Mouse (Mus musculus) intestine, embryonic 16.5 days (tissue): Measurements from ENCODE around the gene Il17ra. TPM values are rescaled to one million over a fixed set of nuclear protein-coding genes. Genes with fewer than 3 reads are reported as not detected.

ENCODE experiments used
- ATAC-seq: fragments of 200-750 bp; cut with Nextera tagmentation; 2 replicates; pipeline ENCODE4 v1.8.0; 2017; ENCODE audit warnings: moderate TSS enrichment, moderate library complexity
- H3K27ac ChIP-seq: fragments of 300-500 bp; sonication (generic); 2 replicates; pipeline ENCODE4 v1.5.1; 2014; ENCODE audit warnings: mild to moderate bottlenecking, low read length
- H3K27me3 ChIP-seq: fragments of 300-500 bp; sonication (generic); replicated peaks from 2 replicates; pipeline ENCODE4 v1.6.1; 2014; ENCODE audit warnings: low read length, control low read depth, mixed read lengths; ENCODE audit not compliant: control insufficient read depth, insufficient read depth
- H3K36me3 ChIP-seq: fragments of 300-500 bp; sonication (generic); 2 replicates; pipeline ENCODE4 v1.6.1; 2014; ENCODE audit warnings: low read length, control low read depth; ENCODE audit not compliant: control insufficient read depth, insufficient read depth
- H3K4me1 ChIP-seq: fragments of 300-500 bp; sonication (generic); 2 replicates; pipeline ENCODE4 v1.6.1; 2014; ENCODE audit warnings: low read length, control low read depth, mixed read lengths; ENCODE audit not compliant: control insufficient read depth, insufficient read depth
- H3K4me2 ChIP-seq: fragments of 300-500 bp; sonication (generic); 2 replicates; pipeline ENCODE4 v1.6.1; 2014; ENCODE audit warnings: low read depth, low read length, control low read depth
- H3K4me3 ChIP-seq: fragments of 300-500 bp; sonication (generic); 2 replicates; pipeline ENCODE4 v1.5.1; 2014; ENCODE audit warnings: mild to moderate bottlenecking, low read length
- H3K9ac ChIP-seq: fragments of 300-500 bp; sonication (generic); 2 replicates; pipeline ENCODE4 v1.6.1; 2014; ENCODE audit warnings: low read depth, low read length
- H3K9me3 ChIP-seq: fragments of 300-500 bp; sonication (generic); 2 replicates; pipeline ENCODE4 v1.6.1; 2016; ENCODE audit warnings: low read length, control low read depth; ENCODE audit not compliant: control insufficient read depth
- WGBS: fragments of 180-500 bp; shearing (Covaris S2); extraction: QIAGEN DNeasy Blood & Tissue Kit; methylation state at CpG from one replicate; pipeline ENCODE4 v1.1.7; 2014; 5-methylcytosine and 5-hydroxymethylcytosine counted together
- polyA plus RNA-seq: library from polyadenylated mRNA; unstranded; fragments of >200 nt; fragmentation: Nextera tagmentation; extraction: Ambion mirVana; gene quantifications from 2 replicates; pipeline ENCODE4 v1.2.1, GENCODE M21; 2015

Il17ra gene
- polyA plus RNA-seq, 1 experiment from 2014 or later, result 6.9 TPM

GRCm38 (mm10) chr6:120454627-120455077, 8.4 kb upstream of the Il17ra start:
- Histone ChIP-seq H3K27ac (peak overlapping the region; percentile 2; the same call in 1 of the 2 replicates), H3K27me3 (no peaks in the 10 kb centered on the region), H3K36me3 (no peaks in the 10 kb centered on the region), H3K9ac (no peak overlapping the region), H3K4me1 (0 out of 2 replicates have a peak, but pooled peaks cover 2% of the 10 kb centered on the region), H3K9me3 (no peaks in the 10 kb centered on the region), H3K4me2 (peak overlapping the region; percentile 43), H3K4me3 (no peak overlapping the region)
- 41% methylated on average over 11 of the region's 11 CpGs for WGBS
- ATAC-seq, result peak; percentile 92

GRCm38 (mm10) chr6:120457074-120457473, 6.0 kb upstream of the Il17ra start:
- Histone ChIP-seq H3K4me1 (0 out of 2 replicates have a peak, but pooled peaks cover 2% of the 10 kb centered on the region), H3K27ac (no peak overlapping the region), H3K4me3 (no peak overlapping the region), H3K9ac (no peak overlapping the region), H3K27me3 (peaks cover 7% of the 10 kb centered on the region; the same call in 1 of the 2 replicates), H3K9me3 (no peaks in the 10 kb centered on the region), H3K36me3 (no peaks in the 10 kb centered on the region), H3K4me2 (no peak overlapping the region)
- 68% methylated on average over 7 of the region's 7 CpGs for WGBS
- ATAC-seq, result no peak

- no peak overlapping the region for H3K27ac ChIP-seq
- no peaks in the 10 kb centered on the region for H3K36me3 ChIP-seq
- ATAC-seq, result no peak
- no peak overlapping the region for H3K4me2 ChIP-seq
- no peaks in the 10 kb centered on the region for H3K9me3 ChIP-seq
- no peak overlapping the region for H3K4me3 ChIP-seq
- H3K27me3 ChIP-seq, result peaks cover 8% of the 10 kb centered on the region; the same call in 1 of the 2 replicates
- no peak overlapping the region for H3K9ac ChIP-seq
- 88% methylated on average over 5 of the region's 5 CpGs for WGBS
- H3K4me1 ChIP-seq, result 0 out of 2 replicates have a peak, but pooled peaks cover 2% of the 10 kb centered on the region
Measured at GRCm38 (mm10) chr6:120457751-120458150, 5.3 kb upstream of the Il17ra start.

- ATAC-seq, result no peak
- Histone ChIP-seq H3K36me3 (no peaks in the 10 kb centered on the region), H3K4me2 (no peak overlapping the region), H3K27ac (no peak overlapping the region), H3K9ac (no peak overlapping the region), H3K27me3 (peaks cover 15% of the 10 kb centered on the region; the same call in 1 of the 2 replicates), H3K4me1 (peaks cover 10% of the 10 kb centered on the region), H3K4me3 (no peak overlapping the region), H3K9me3 (no peaks in the 10 kb centered on the region)
- 75% methylated on average over 15 of the region's 15 CpGs for WGBS
Measured at GRCm38 (mm10) chr6:120461217-120461616, 1.8 kb upstream of the Il17ra start.

GRCm38 (mm10) chr6:120462251-120462650, 796 bp upstream of the Il17ra start:
- Histone ChIP-seq H3K36me3 (no peaks in the 10 kb centered on the region), H3K4me3 (no peak overlapping the region), H3K9ac (no peak overlapping the region), H3K27me3 (peaks cover 15% of the 10 kb centered on the region; the same call in 1 of the 2 replicates), H3K27ac (no peak overlapping the region), H3K4me2 (no peak overlapping the region), H3K4me1 (peaks cover 10% of the 10 kb centered on the region), H3K9me3 (no peaks in the 10 kb centered on the region)
- WGBS, result 52% methylated on average over 6 of the region's 6 CpGs
- ATAC-seq, result no peak

GRCm38 (mm10) chr6:120463884-120464283, 837 bp downstream of the Il17ra start:
- WGBS, result 9% methylated on average over 11 of the region's 11 CpGs
- Histone ChIP-seq H3K4me2 (peak overlapping the region; percentile 87), H3K27me3 (peaks cover 15% of the 10 kb centered on the region; the same call in 1 of the 2 replicates), H3K4me1 (peaks cover 10% of the 10 kb centered on the region), H3K9me3 (no peaks in the 10 kb centered on the region), H3K4me3 (peak overlapping the region; percentile 73), H3K27ac (no peak overlapping the region), H3K36me3 (no peaks in the 10 kb centered on the region), H3K9ac (peak overlapping the region; percentile 77)
- ATAC-seq, result 0 out of 2 replicates have a peak, but pooled peaks have one; percentile 16

- Histone ChIP-seq H3K9me3 (no peaks in the 10 kb centered on the region), H3K36me3 (no peaks in the 10 kb centered on the region), H3K4me1 (peaks cover 10% of the 10 kb centered on the region), H3K27ac (no peak overlapping the region), H3K4me2 (peak overlapping the region; percentile 87; the same call in 1 of the 2 replicates), H3K27me3 (peaks cover 15% of the 10 kb centered on the region; the same call in 1 of the 2 replicates), H3K4me3 (peak overlapping the region; percentile 73), H3K9ac (no peak overlapping the region)
- ATAC-seq, result no peak
- 52% methylated on average over 9 of the region's 9 CpGs for WGBS
Measured at GRCm38 (mm10) chr6:120464406-120464939, 1.4 kb downstream of the Il17ra start.

GRCm38 (mm10) chr6:120465393-120465792, 2.3 kb downstream of the Il17ra start:
- Histone ChIP-seq H3K27ac (no peak overlapping the region), H3K9ac (no peak overlapping the region), H3K36me3 (no peaks in the 10 kb centered on the region), H3K4me2 (no peak overlapping the region), H3K4me3 (no peak overlapping the region), H3K4me1 (peaks cover 10% of the 10 kb centered on the region), H3K27me3 (peaks cover 15% of the 10 kb centered on the region; the same call in 1 of the 2 replicates), H3K9me3 (no peaks in the 10 kb centered on the region)
- WGBS, result 53% methylated on average over 4 of the region's 4 CpGs
- ATAC-seq, result no peak

- H3K36me3 ChIP-seq, result no peaks in the 10 kb centered on the region
- ATAC-seq, result no peak
Measured at GRCm38 (mm10) chr6:120466609-120467329, 3.7 kb downstream of the Il17ra start.

More at GRCm38 (mm10) chr6:120466609-120467329, 3.7 kb downstream of the Il17ra start:
- Histone ChIP-seq H3K27me3 (peaks cover 10% of the 10 kb centered on the region; the same call in 1 of the 2 replicates), H3K9me3 (no peaks in the 10 kb centered on the region), H3K4me2 (no peak overlapping the region), H3K4me3 (no peak overlapping the region), H3K4me1 (peaks cover 10% of the 10 kb centered on the region), H3K27ac (no peak overlapping the region), H3K9ac (no peak overlapping the region)
- 73% methylated on average over 10 of the region's 10 CpGs for WGBS
